Mouse (Mus musculus) liver, embryonic 12.5 days (tissue): ENCODE measurements around the gene Cemip. TPM values are rescaled to one million over a fixed set of nuclear protein-coding genes. Genes with fewer than 3 reads are reported as not detected.

ENCODE experiments used
- ATAC-seq: fragments of 200-750 bp; cut with Nextera tagmentation; 2 replicates; pipeline ENCODE4 v1.8.0; 2017; ENCODE audit warnings: moderate number of reproducible peaks, mild to moderate bottlenecking, moderate library complexity
- H3K27ac ChIP-seq: fragments of 300-500 bp; sonication (generic); 2 replicates; pipeline ENCODE4 v1.5.1; 2016; ENCODE audit warnings: mild to moderate bottlenecking
- H3K27me3 ChIP-seq: fragments of 300-500 bp; sonication (generic); replicated peaks from 2 replicates; pipeline ENCODE4 v1.6.1; 2016; ENCODE audit warnings: mild to moderate bottlenecking, moderate library complexity
- H3K36me3 ChIP-seq: fragments of 300-500 bp; sonication (generic); 2 replicates; pipeline ENCODE4 v1.6.1; 2016; ENCODE audit warnings: mild to moderate bottlenecking, moderate library complexity
- H3K4me1 ChIP-seq: fragments of 300-500 bp; sonication (generic); 2 replicates; pipeline ENCODE4 v1.6.1; 2016
- H3K4me2 ChIP-seq: fragments of 300-500 bp; sonication (generic); 2 replicates; pipeline ENCODE4 v1.6.1; 2016; ENCODE audit warnings: mild to moderate bottlenecking, moderate library complexity
- H3K4me3 ChIP-seq: fragments of 300-500 bp; sonication (generic); 2 replicates; pipeline ENCODE4 v1.5.1; 2016; ENCODE audit warnings: mild to moderate bottlenecking, moderate library complexity
- H3K9ac ChIP-seq: fragments of 300-500 bp; sonication (generic); 2 replicates; pipeline ENCODE4 v1.6.1; 2016; ENCODE audit warnings: mild to moderate bottlenecking, moderate library complexity
- H3K9me3 ChIP-seq: fragments of 300-500 bp; sonication (generic); replicated peaks from 2 replicates; pipeline ENCODE4 v1.6.1; 2016; ENCODE audit warnings: mild to moderate bottlenecking, moderate library complexity
- WGBS: fragments of 180-500 bp; shearing (Covaris S2); methylation state at CpG from one replicate; pipeline ENCODE4 v1.1.7; 2016; ENCODE audit not compliant: insufficient replicate concordance; 5-methylcytosine and 5-hydroxymethylcytosine counted together
- polyA plus RNA-seq: library from polyadenylated mRNA; unstranded; fragments of >200 nt; fragmentation: Nextera tagmentation; extraction: Ambion mirVana; gene quantifications from 2 replicates; pipeline ENCODE4 v1.2.1, GENCODE M21; 2016

Cemip gene
- polyA plus RNA-seq, 1 experiment from 2014 or later = 0.05 TPM

DNA sequence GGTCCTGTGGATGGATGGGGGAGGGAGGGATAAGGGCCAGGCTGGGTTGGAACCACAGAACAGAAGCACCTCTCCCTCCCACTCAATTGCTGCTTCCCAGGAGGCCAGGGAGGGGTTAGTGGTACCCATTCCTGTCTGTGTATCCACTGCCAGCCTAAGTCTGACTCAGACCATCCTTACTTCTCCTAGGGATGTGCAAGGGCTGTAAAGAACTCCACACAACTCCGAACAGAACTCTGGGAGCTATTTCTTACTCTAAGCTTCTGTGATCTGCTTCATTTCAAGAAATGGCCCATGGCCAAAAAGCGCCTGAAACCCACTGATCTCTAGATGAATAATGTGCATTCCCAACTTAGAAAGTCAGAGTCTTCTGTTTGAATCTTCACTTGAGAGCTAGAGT is 146.2 kb downstream of the Cemip start:
- Histone ChIP-seq H3K4me1 (no peaks in the 10 kb centered on the region), H3K4me3 (no peak overlapping the region), H3K9me3 (no peaks in the 10 kb centered on the region), H3K27me3 (no peaks in the 10 kb centered on the region), H3K36me3 (no peaks in the 10 kb centered on the region), H3K4me2 (no peak overlapping the region), H3K27ac (no peak overlapping the region), H3K9ac (no peak overlapping the region)
- WGBS = 37% methylated on average over 2 of the region's 2 CpGs
- no peak for ATAC-seq

DNA sequence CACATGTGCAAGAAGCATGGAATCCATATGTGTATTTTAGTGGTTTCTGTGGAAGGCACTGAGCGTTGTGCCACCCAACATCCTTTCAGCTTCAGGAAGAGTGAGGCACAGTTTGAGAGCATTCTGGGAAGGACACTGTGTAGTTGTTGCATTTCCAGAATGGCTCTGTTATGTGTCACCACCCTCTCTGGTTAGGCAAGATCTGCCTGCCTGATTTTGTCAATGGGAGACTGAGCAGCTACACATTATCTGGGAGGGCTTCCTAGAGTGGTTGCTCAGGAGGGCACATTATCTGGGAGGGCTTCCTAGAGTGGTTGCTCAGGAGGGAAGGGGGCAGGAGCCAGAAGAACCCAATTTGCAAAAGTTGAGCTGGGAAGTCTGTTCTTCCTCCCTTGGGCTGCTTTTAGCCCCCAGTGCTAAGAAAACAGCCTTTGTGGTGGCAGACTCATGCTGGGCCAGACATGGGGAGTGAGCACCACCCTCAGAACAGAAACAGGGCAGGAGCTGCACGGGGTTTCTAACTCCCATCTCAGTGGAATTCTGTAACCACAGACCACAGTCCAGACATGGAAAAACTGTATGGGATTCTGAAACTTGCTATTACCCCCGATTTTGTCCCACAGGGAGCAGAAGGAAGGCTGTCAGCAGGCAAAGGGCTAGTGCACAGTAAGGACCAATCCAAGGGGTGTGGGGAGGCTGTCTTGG is 147.1 kb downstream of the Cemip start:
- ATAC-seq = no peak
- no peaks in the 10 kb centered on the region for H3K9me3 ChIP-seq
- H3K27me3 ChIP-seq = no peaks in the 10 kb centered on the region
- H3K4me2 ChIP-seq = no peak overlapping the region
- no peak overlapping the region for H3K4me3 ChIP-seq
- H3K27ac ChIP-seq = no peak overlapping the region
- H3K36me3 ChIP-seq = no peaks in the 10 kb centered on the region
- 48% methylated on average over 3 of the region's 3 CpGs for WGBS
- H3K4me1 ChIP-seq = no peaks in the 10 kb centered on the region
- no peak overlapping the region for H3K9ac ChIP-seq

- 46% methylated on average over 3 of the region's 3 CpGs for WGBS
- H3K4me2 ChIP-seq = no peak overlapping the region
- H3K4me3 ChIP-seq = no peak overlapping the region
- H3K27me3 ChIP-seq = no peaks in the 10 kb centered on the region; the same call in 1 of the 2 replicates
- H3K9ac ChIP-seq = no peak overlapping the region
- ATAC-seq = no peak
- H3K27ac ChIP-seq = no peak overlapping the region
- H3K4me1 ChIP-seq = no peaks in the 10 kb centered on the region
- no peaks in the 10 kb centered on the region for H3K36me3 ChIP-seq
- H3K9me3 ChIP-seq = no peaks in the 10 kb centered on the region
Measured at GRCm38 (mm10) chr7:83921637-83922036, 164.7 kb downstream of the Cemip start.

GRCm38 (mm10) chr7:83920241-83920640 is 166.1 kb downstream of the Cemip start:
- Histone ChIP-seq H3K9me3 (no peaks in the 10 kb centered on the region), H3K27ac (no peak overlapping the region), H3K4me2 (no peak overlapping the region), H3K36me3 (no peaks in the 10 kb centered on the region), H3K4me3 (no peak overlapping the region), H3K9ac (no peak overlapping the region), H3K27me3 (no peaks in the 10 kb centered on the region; the same call in 1 of the 2 replicates), H3K4me1 (no peaks in the 10 kb centered on the region)
- WGBS = 48% methylated on average over 4 of the region's 4 CpGs
- ATAC-seq = no peak

- no peak overlapping the region for H3K9ac ChIP-seq
- H3K4me1 ChIP-seq = no peaks in the 10 kb centered on the region
- H3K4me3 ChIP-seq = no peak overlapping the region
- 0% methylated on average over 3 of the region's 3 CpGs for WGBS
- H3K36me3 ChIP-seq = no peaks in the 10 kb centered on the region
- H3K27ac ChIP-seq = no peak overlapping the region
- no peak overlapping the region for H3K4me2 ChIP-seq
- no peak for ATAC-seq
- no peaks in the 10 kb centered on the region; the same call in 1 of the 2 replicates for H3K27me3 ChIP-seq
- H3K9me3 ChIP-seq = no peaks in the 10 kb centered on the region
Measured at GRCm38 (mm10) chr7:83914566-83914965, 171.7 kb downstream of the Cemip start.

DNA sequence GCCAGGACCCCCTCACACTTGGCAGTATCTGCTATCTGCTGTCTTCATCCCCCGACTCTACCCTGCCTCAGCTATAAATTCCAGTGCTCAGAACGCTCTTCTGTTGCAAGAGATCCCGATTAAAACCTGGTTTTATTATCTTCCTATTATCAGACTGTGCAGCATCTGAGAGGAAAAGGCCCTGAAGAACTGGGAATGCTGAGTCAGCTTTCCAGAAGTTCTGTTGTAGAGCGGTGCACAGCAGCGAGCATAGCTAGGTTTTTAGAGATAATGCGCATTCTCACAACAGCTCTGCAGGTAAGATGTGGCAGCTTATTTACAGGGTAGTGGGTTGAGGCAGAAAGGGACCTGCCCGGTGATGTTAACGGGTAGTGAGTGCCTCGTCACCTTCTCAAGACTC is 172.3 kb downstream of the Cemip start:
- Histone ChIP-seq H3K36me3 (no peaks in the 10 kb centered on the region), H3K4me2 (no peak overlapping the region), H3K27me3 (no peaks in the 10 kb centered on the region; the same call in 1 of the 2 replicates), H3K9ac (no peak overlapping the region), H3K4me3 (no peak overlapping the region), H3K9me3 (no peaks in the 10 kb centered on the region), H3K27ac (no peak overlapping the region), H3K4me1 (no peaks in the 10 kb centered on the region)
- no peak for ATAC-seq
- 61% methylated on average over 9 of the region's 9 CpGs for WGBS

- WGBS = 75% methylated on average over 6 of the region's 6 CpGs
Measured at GRCm38 (mm10) chr7:83913405-83913932, 172.8 kb downstream of the Cemip start.

DNA sequence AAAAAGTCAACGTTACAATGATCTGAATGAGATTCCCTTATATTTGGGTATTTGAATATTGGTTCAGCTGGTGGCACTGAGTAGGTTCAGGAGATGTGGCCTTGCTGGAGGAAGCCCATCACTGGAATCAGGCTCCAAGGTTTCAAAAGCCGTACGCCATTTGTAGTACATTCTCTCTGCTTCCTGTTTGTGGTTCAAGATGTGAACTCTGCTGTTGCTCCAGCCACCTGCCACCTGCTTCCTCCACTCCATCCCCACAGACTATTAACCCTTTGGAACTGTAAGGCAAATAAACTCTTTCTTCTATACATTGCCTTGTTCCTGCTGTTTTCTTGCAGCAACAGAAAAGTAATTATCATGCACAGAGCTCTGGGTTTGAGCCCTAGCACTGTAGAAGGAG is 174.4 kb downstream of the Cemip start:
- Histone ChIP-seq H3K4me2 (no peak overlapping the region), H3K4me1 (no peaks in the 10 kb centered on the region), H3K9ac (no peak overlapping the region), H3K27me3 (no peaks in the 10 kb centered on the region), H3K36me3 (no peaks in the 10 kb centered on the region), H3K4me3 (no peak overlapping the region), H3K9me3 (no peaks in the 10 kb centered on the region), H3K27ac (no peak overlapping the region)
- 36% methylated on average over 3 of the region's 3 CpGs for WGBS
- no peak for ATAC-seq

More at GRCm38 (mm10) chr7:83913405-83913932, 172.8 kb downstream of the Cemip start:
- H3K9me3 ChIP-seq = no peaks in the 10 kb centered on the region
- H3K27me3 ChIP-seq = no peaks in the 10 kb centered on the region; the same call in 1 of the 2 replicates
- H3K27ac ChIP-seq = no peak overlapping the region
- no peak overlapping the region for H3K9ac ChIP-seq
- ATAC-seq = no peak
- no peaks in the 10 kb centered on the region for H3K4me1 ChIP-seq
- H3K36me3 ChIP-seq = no peaks in the 10 kb centered on the region
- no peak overlapping the region for H3K4me2 ChIP-seq
- H3K4me3 ChIP-seq = no peak overlapping the region

- H3K9ac ChIP-seq = no peak overlapping the region
- peaks cover 17% of the 10 kb centered on the region for H3K4me1 ChIP-seq
- no peak overlapping the region for H3K4me3 ChIP-seq
- peaks cover 27% of the 10 kb centered on the region for H3K36me3 ChIP-seq
- H3K27me3 ChIP-seq = no peaks in the 10 kb centered on the region
- H3K9me3 ChIP-seq = no peaks in the 10 kb centered on the region
- H3K27ac ChIP-seq = no peak overlapping the region
- no peak for ATAC-seq
- H3K4me2 ChIP-seq = no peak overlapping the region
- 40% methylated on average over 3 of the region's 3 CpGs for WGBS
Measured at GRCm38 (mm10) chr7:83904831-83905230, 181.5 kb downstream of the Cemip start.

DNA sequence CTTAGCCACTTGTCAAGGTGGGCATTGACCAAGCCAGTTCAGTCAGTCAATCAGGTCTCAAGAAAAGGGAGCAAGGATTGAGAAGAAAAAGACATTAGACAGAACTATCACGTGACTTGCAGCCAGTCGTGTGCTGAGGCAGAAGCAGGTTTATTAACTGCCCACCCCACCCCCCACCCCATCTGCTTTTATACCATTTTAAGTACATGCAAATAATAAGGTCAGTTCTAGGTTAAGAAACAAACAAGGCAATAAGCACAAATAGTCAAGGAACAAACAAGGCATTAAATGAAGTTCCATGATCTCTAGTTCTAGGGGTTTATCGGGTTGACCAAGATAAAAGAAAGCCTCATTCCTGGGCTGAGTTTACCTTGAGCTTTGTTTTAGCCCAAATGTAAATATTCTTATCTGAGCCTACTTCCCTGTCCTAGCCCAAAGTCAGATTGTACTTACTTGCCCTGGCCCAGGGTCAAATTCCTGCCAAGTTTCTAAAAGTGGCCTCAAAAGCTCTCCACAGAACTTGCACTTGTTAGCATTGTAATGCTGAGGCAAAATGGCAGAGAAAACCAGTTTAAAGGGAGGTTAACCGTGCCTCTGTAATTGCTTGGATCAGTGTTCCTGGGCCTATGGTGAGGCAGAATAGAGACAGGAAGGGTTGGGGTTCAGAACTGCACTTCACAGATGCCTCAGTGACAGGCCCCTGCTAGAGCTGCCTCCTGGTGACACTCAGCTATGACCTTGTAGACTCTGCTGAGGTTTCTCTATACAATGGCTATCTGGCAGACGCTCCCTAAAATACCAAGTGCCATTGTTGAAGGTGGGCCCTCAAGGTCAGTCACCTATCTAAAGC is 183.8 kb downstream of the Cemip start:
- H3K27me3 ChIP-seq = no peaks in the 10 kb centered on the region
- H3K36me3 ChIP-seq = peaks cover 50% of the 10 kb centered on the region
- H3K9ac ChIP-seq = no peak overlapping the region
- H3K4me2 ChIP-seq = no peak overlapping the region
- 63% methylated on average over 5 of the region's 5 CpGs for WGBS
- H3K4me3 ChIP-seq = no peak overlapping the region
- ATAC-seq = no peak
- H3K9me3 ChIP-seq = no peaks in the 10 kb centered on the region
- H3K4me1 ChIP-seq = peaks cover 39% of the 10 kb centered on the region
- H3K27ac ChIP-seq = no peak overlapping the region

DNA sequence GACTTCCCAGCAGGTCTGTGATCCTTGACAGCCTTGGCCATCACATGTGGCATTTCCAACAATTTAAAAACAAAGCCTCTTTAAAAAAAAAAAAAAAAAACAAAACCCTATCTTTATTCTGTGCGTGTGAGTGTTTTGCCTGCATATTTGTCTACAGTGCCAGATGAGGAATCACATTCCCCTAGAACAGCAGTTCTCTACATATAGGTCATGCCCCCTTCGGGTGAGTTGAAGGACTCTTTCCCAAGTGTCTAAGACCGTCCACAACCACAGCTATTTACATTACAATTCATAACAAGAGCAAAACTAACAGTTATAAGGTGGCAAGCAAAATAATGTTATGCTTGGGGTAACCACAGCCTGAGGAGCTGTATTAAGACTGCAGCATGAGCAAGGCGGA is 184.9 kb downstream of the Cemip start:
- Histone ChIP-seq H3K4me2 (no peak overlapping the region), H3K27ac (no peak overlapping the region), H3K27me3 (no peaks in the 10 kb centered on the region), H3K4me1 (peaks cover 49% of the 10 kb centered on the region), H3K9ac (no peak overlapping the region), H3K4me3 (no peak overlapping the region), H3K36me3 (peaks cover 60% of the 10 kb centered on the region), H3K9me3 (no peaks in the 10 kb centered on the region)
- 87% methylated on average over 4 of the region's 4 CpGs for WGBS
- ATAC-seq = no peak

GRCm38 (mm10) chr7:83900519-83900918 is 185.8 kb downstream of the Cemip start:
- Histone ChIP-seq H3K36me3 (peaks cover 69% of the 10 kb centered on the region), H3K9ac (no peak overlapping the region)

More at GRCm38 (mm10) chr7:83900519-83900918, 185.8 kb downstream of the Cemip start:
- no peaks in the 10 kb centered on the region for H3K27me3 ChIP-seq
- peaks cover 58% of the 10 kb centered on the region for H3K4me1 ChIP-seq
- H3K27ac ChIP-seq = no peak overlapping the region
- ATAC-seq = no peak
- WGBS = 77% methylated on average over 3 of the region's 3 CpGs
- H3K4me3 ChIP-seq = no peak overlapping the region
- H3K4me2 ChIP-seq = no peak overlapping the region
- H3K9me3 ChIP-seq = no peaks in the 10 kb centered on the region
